Mouse (Mus musculus): ENCODE results near the gene Olfr1205.

DNA sequence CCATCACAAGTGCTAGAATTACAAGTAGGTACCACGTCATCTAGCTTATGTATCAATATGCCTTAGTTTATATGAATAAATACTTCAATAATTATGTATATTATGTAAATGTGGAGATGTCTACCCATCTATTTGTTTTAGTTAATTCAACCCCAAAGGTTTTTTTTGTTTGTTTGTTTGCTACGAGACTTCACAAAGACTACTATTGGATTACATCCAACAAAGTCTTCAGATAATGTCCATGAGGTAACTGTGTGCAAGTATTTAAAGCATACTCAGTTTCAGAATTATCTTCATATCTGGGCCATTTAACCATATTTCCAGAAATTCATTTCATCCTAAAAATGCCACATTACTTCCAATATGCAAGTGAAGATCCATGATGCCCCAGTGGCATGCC is at the start of gene Olfr1205:
- TF ChIP-seq CTCF (IDR thresholded peaks at IDR 0.05; ENCODE audit: control insufficient read depth, insufficient read depth, insufficient read length) (no peak), USF1 (IDR thresholded peaks at IDR 0.05; ENCODE audit: low read depth) (no peak), MYOG (IDR thresholded peaks at IDR 0.05; ENCODE audit: control insufficient read depth, extremely low read depth, insufficient read length) (no peak), MAX (IDR thresholded peaks at IDR 0.05) (no peak), FOSL1 (IDR thresholded peaks at IDR 0.05; ENCODE audit: insufficient read depth, low read length, poor library complexity, severe bottlenecking) (no peak), MYOD1 (IDR thresholded peaks at IDR 0.05; ENCODE audit: control insufficient read depth, insufficient read length, low read depth) (no peak), CEBPB (IDR thresholded peaks at IDR 0.05; ENCODE audit: low read depth) (no peak)

All from C2C12 (cell line).